Mouse (Mus musculus): ENCODE measurements at regions not wholly inside any gene's neighbourhood (a gene's known extent, or its start where the extent isn't known, plus 50 kb on each side); places are given as distances from the start of the nearest gene placed in this dataset.
A peak's percentile ranks its signal among the peaks of the same experiment; 100 is the strongest.
"Not testable (repeated sequence)": the region's sequence is repeated elsewhere in the genome, so short reads cannot be mapped to it uniquely, and the experiment has no call there.

- DNase-seq (ENCODE audit: inconsistent ontology term): no peak
Measured at GRCm38 (mm10) chr13:5920422-5920821, 59.1 kb downstream of the Klf6 start.

- DNase-seq (ENCODE audit: inconsistent ontology term): no peak
Measured at GRCm38 (mm10) chr13:5931433-5931832, 70.2 kb downstream of the Klf6 start.

DNA sequence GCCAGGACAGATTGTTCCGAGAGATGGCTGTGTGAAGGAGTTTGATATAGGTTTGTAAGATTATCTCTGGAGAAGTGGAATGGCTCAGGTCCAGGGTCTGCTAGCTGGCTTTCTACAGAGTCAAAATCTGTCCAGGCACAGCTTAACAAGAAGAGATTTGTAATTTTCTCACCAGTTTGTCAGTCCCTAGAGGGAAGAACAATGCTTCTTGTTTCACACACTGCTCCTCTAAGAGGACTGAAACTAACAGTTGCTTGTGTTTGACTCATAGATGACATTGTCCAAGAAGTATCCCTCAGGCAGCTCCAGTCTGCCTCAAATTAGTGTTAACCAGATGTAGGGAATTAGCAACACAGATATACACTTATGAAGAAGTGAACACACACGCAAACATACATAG lies 76.2 kb downstream of the Klf6 start:
- peak; percentile 16 for DNase-seq (ENCODE audit: inconsistent ontology term)

DNA sequence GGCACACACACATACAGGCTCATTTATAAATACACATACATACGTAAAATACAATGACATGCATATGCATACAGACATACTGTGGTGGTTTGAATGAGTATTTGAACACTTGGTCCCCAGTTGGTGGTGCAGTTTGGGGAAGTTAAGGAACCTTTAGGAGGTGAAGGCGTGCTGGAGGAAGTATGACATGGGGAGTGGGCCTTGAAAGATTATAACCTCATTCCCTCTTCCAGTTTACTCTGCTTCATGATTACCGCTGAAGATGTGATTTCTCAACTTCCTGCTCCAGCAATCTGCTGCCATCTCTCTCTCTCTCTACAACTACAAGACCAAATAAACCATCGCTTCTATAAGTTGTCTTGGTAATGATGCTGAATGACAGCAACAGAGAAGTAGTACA lies 76.7 kb downstream of the Klf6 start:
- no peak for DNase-seq (ENCODE audit: inconsistent ontology term)

- no peak for DNase-seq (ENCODE audit: inconsistent ontology term)
Measured at GRCm38 (mm10) chr13:5939368-5939767, 78.1 kb downstream of the Klf6 start.

DNA sequence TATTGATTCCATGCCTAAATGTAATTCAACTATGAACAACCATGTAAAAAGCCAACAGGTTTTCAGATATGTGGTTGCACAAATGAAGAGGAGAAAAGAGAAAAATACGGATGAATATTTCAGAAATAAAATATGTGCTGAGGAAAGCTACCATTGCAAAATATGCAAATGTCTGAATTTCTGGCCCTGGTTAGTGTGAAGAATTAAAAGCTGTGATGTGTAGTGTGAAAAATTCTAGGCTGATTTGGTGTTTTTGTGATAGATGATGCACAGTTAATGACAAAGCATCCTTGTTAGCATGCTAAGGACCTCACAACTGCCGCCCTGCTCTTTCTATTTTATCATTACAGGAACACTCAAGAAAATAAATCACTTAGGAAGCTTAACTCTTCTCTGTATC lies 91.6 kb downstream of the Klf6 start:
- no peak for DNase-seq (ENCODE audit: inconsistent ontology term)

- DNase-seq (ENCODE audit: inconsistent ontology term): not testable (repeated sequence)
Measured at GRCm38 (mm10) chr13:5955121-5955520, 93.8 kb downstream of the Klf6 start.

- DNase-seq (ENCODE audit: inconsistent ontology term): no peak
Measured at GRCm38 (mm10) chr13:5956145-5956544, 94.9 kb downstream of the Klf6 start.

GRCm38 (mm10) chr13:5962947-5963346 lies 101.7 kb downstream of the Klf6 start:
- DNase-seq (ENCODE audit: inconsistent ontology term): no peak

- DNase-seq (ENCODE audit: inconsistent ontology term): peak; percentile 3
Measured at GRCm38 (mm10) chr13:5964626-5965025, 103.3 kb downstream of the Klf6 start.

GRCm38 (mm10) chr13:5978615-5979014 lies 117.3 kb downstream of the Klf6 start:
- peak; percentile 70 for DNase-seq (ENCODE audit: inconsistent ontology term)

GRCm38 (mm10) chr13:5987491-5987890 lies 126.2 kb downstream of the Klf6 start:
- no peak for DNase-seq (ENCODE audit: inconsistent ontology term)

DNA sequence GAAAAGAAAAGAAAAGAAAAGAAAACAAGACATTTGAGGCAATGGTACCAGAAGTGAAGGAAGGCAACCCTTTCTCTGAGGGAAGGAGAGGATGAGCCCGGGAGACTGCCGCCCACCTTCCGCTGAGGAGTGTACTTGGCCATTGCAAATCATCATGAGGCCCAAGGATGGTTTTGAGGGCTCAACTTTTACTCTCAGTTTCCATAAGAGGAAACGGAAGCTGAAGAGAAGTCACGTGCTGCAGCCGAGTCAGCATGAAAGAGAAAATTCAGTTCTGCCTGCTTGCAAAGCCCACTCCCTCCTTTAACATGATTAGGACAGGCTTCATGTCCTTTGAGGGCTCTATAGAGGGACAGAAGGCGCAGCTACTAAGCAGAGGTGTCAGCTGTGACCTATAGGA lies 127.1 kb downstream of the Klf6 start:
- no peak for DNase-seq (ENCODE audit: inconsistent ontology term)

DNA sequence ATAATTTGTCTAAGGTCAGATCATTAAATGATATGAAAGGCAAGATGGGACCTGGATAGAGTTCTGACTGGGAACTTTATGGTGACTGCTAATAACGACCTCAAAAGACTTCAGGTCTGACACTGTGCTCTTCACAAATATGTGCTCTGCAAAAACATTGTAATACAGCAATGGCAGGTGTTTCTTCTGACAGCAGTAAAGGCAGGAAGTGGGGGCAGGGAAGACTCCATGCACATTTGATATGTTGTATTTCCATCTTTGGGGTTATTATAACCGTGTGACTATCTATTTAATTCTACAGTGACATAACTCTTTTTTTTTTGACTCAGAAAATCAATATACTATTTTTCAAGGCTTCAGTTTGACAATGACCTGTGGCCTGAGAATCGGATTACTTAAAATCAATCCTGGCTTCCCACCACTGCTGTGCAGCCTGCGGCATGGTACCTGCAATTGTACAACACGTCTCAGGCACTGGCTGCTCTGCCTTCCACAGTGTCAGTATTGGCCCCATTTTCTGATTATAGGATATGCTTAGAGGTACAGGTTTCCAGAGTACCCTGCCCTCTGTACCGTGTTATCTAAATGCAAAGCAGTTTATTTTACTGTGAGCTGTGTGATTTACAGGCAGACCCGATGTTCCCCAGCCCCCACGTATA lies 139.4 kb downstream of the Klf6 start:
- DNase-seq (ENCODE audit: inconsistent ontology term): no peak

DNA sequence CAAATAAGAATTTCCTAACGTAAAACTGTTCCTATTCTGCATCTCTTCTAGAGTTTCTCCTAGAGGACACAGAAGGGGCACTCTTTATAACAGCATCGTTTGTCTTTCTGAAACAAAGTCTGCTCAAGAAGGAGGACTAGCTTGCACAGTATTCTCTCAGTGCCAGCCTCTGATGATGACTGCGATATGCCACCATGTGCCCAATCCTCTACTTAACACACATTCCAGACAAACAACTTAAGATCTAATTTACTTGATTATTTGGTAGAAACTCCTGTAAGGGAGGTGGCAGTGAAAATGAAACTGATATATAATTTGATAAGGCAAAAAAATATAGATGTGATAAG lies 139.9 kb downstream of the Klf6 start:
- DNase-seq (ENCODE audit: inconsistent ontology term): no peak

DNA sequence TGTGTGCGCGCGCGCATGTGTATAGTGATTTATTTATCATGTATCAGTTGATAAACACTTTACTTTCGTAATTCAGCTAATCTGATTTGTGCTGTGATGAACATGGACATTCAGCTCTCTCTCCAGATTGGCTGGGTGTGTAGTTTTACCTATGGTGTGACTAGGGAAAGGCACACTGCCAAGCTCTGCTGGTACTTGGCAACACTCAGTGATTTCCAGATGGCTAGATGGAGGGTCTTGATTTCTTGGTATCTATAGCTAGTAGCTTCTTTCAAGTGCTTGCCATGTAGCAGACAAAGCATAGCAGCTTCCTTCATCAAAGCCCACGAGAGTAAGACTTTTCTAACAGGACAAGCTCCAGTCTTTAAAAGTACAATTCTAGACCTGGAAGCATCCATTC lies 144.6 kb downstream of the Klf6 start:
- DNase-seq (ENCODE audit: inconsistent ontology term): no peak

DNA sequence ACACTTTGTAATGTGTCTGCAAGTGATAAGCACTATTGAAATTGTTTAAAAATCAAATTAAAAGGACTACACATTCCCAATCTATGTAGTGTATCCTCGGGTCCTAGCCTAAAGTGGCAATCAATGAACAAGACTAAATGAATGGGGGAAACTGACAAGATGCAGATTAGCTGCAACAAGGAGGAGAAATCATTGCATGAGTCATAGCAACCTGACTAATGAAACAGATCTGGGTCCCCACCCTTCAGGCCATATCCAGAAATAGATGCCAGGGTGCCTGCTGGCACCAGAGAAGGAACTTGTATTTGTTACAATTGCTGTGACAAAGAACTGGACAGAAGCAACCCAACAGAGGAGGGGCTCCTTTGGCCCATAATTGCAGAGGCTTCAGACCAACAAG lies 148.4 kb downstream of the Klf6 start:
- peak; percentile 24 for DNase-seq (ENCODE audit: inconsistent ontology term)

DNA sequence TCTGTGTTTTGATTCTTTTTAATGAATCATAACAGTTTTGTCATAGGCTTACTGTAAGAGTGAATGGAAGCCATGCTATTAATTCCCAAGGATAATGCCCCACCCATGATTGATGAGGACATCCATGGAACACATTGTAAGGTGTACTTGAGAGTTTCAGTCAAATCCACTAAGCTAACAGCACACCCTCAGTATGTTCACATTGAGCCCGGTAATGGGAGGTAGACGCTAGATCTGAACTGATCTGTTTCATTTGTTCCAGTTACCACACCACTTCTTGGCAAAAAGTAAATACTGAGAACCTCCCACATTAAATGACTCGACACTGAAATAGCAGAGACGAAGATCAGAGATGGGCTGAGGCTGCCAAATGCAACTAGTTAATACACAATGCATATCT lies 165.9 kb downstream of the Klf6 start:
- DNase-seq (ENCODE audit: inconsistent ontology term): peak; percentile 21

- DNase-seq (ENCODE audit: inconsistent ontology term): no peak
Measured at GRCm38 (mm10) chr13:6028878-6029277, 167.6 kb downstream of the Klf6 start.

DNA sequence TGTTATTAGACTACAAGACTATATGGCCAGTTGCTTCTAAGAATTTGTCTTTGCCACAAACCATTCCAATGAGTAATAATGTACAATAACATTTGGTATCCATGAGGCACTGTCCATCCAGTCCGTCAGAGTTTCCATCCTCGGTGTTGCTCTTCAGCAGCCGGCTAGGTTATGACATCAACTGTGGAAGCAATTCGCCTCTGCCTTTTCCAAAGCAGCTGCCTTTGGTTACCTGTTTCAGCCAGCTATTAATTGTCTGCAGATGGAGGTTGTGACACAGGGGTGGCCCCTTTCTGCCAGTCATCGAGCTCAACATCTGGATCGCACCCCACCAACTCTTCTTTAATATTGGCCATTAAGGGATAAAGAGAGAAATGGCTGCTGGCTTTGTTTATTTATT lies 168.2 kb downstream of the Klf6 start:
- DNase-seq (ENCODE audit: inconsistent ontology term): peak; percentile 43

DNA sequence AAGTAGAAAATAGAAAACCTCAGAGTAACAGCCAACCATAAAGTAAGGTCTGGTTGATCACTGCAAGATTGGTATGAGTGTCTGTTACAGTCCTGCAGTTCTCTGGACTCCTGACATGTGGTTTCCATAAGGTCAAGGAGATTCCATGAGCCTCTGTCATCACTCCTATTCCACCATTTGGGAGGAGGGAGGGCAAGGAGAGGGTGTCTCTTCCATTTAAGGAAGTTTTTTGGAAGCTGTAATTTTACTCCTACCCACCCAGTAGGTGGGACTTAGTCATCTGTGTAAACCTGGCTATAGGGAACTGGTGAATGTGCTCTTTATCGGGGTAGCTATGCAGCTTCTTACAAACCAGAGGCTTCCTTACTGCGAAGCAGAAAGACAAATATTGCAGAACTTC lies 168.8 kb downstream of the Klf6 start:
- DNase-seq (ENCODE audit: inconsistent ontology term): peak; percentile 32

- DNase-seq (ENCODE audit: inconsistent ontology term): no peak
Measured at GRCm38 (mm10) chr13:6040132-6040531, 178.8 kb downstream of the Klf6 start.

DNA sequence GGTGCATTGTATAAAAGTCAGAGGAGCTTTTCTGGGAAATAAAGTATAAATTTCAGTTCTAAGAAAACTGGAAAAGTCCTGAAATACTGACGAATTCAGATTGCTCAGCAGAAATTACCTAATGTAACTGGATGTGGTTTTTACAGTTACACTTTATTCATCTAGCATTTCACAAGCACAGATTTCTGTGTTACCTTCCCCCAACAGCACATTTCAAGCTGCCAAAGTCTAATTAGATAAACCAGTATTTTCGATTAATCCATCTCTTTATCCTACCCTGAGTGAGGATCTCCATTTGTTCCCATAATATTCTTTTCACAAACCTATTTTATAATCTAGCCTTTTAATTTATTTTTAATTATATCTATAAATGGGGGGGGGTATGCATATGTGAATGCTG lies 179.4 kb downstream of the Klf6 start:
- DNase-seq (ENCODE audit: inconsistent ontology term): no peak

GRCm38 (mm10) chr13:6042495-6042894 lies 181.2 kb downstream of the Klf6 start:
- DNase-seq (ENCODE audit: inconsistent ontology term): peak; percentile 79

Data from Muller cell, postnatal 12 days (primary cell).